Mouse (Mus musculus) cortical plate, adult 2 months (tissue): ENCODE measurements at regions not wholly inside any gene's neighbourhood (a gene's known extent, or its start where the extent isn't known, plus 50 kb on each side); places are given as distances from the start of the nearest gene placed in this dataset.

Experiments
- CTCF ChIP-seq: fragments of 200-500 bp; IDR thresholded peaks from 2 replicates; pipeline ENCODE4 v1.5.1; 2011; ENCODE audit warnings: mild to moderate bottlenecking, control low read depth, low read length; ENCODE audit not compliant: insufficient read depth; ENCODE audit errors: extremely low read depth
- POLR2A ChIP-seq: fragments of 200-500 bp; IDR thresholded peaks from 2 replicates; pipeline ENCODE4 v1.6.1; 2011; ENCODE audit warnings: mild to moderate bottlenecking, low read length, control low read depth; ENCODE audit not compliant: insufficient read depth; ENCODE audit errors: extremely low read depth

- no peak for TF ChIP-seq POLR2A
- TF ChIP-seq CTCF: no peak
These were observed 243.8 kb upstream of the Tprg start for GRCm38 (mm10) chr16:25042669-25043440.
